Mouse (Mus musculus) heart, adult 18-20 months (tissue): ENCODE measurements around the gene Olfr744. TPM values are rescaled to one million over a fixed set of nuclear protein-coding genes. Genes with fewer than 3 reads are reported as not detected.
"Not testable (repeated sequence)": the region's sequence is repeated elsewhere in the genome, so short reads cannot be mapped to it uniquely, and the experiment has no call there.

Source experiments
- DNase-seq, 2 experiments: peaks; one replicate each; pipeline ENCODE4 v3.0.0; 2021 to 2022; ENCODE audit warnings: mixed read lengths in 1 of 2
- long read RNA-seq, 2 experiments: library from polyadenylated mRNA; stranded (forward); transcript quantifications; one replicate each; pipeline ENCODE4 v2.0.0; 2021
- total RNA-seq, 2 experiments: library from RNA; stranded (reverse); gene quantifications; 2 replicates each; pipeline ENCODE4 v1.2.3; 2021

Gene Olfr744
- total RNA-seq, result not detected
- long read RNA-seq, experiment 1, result 0 reads
- long read RNA-seq, experiment 2, result 0 reads

GRCm38 (mm10) chr14:50614579-50614978 is at the start of gene Olfr744:
Olfr744 (plus strand) TSS chr14:50614879.
- DNase-seq, result no peak

DNA sequence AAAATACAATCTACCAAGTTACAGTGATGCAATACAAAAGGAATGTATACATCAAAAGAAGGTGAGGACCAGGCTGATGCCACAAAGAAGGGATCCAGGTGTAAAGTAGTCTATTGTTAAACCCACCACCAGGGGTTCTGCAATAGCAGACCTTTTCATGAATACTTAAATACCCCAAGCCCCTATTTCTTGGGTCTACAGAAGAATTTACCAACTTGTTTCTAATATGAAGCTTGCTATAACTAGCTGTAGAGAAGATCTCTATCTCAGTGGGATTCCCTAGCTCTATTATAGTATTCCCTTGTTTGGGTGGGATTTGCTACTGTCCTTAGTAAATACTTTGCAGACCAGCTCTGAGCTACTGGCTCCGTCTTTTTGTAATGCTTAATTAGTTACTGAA is 41.6 kb upstream of the Olfr744 start:
- not testable (repeated sequence) for DNase-seq

DNA sequence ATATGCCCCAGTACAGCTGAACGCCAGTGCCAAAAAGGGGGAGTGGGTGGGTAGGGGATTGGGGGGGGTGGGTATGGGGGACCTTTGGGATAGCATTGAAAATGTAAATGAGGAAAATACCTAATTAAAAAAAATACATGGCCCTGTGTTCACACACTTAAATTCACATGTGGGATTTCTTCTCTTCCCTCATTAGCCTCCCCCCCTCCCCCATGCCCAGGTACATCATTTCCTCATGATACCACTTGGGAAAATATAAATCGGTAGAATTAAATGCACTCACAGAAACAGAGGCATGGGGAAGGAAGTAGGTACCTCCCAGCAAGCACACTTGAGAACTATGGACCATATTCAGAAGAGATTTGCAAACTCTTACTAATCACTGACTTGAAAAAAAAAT is 24.4 kb downstream of the Olfr744 start, which contains the start of gene Olfr745:
Gene Olfr745 (plus strand): TSS at position 301 of the 400 bp plus-strand sequence.
- no peak for DNase-seq

- DNase-seq, result no peak
Observed at GRCm38 (mm10) chr14:50646783-50647182, 32.1 kb downstream of the Olfr744 start, which contains the start of gene Olfr746. Olfr746 (plus strand) TSS chr14:50647083.

Other genes starting within 250 kb of the Olfr744 start
- not detected for gene Olfr736, start 233.7 kb upstream of the Olfr744 start, total RNA-seq
- not detected for gene Olfr738, start 207.3 kb upstream of the Olfr744 start, total RNA-seq
- not detected for gene Olfr739, start 196.3 kb upstream of the Olfr744 start, total RNA-seq
- not detected for gene Olfr740, start 169.3 kb upstream of the Olfr744 start, total RNA-seq
- not detected for gene Olfr741, start 142.1 kb upstream of the Olfr744 start, total RNA-seq
- gene Olfr742, start 111.3 kb upstream of the Olfr744 start, total RNA-seq, result not detected
- gene Olfr743, start 93.0 kb upstream of the Olfr744 start, total RNA-seq, result not detected
- gene Olfr745, start 24.5 kb downstream of the Olfr744 start, total RNA-seq, result not detected
- gene Olfr746, start 32.2 kb downstream of the Olfr744 start, total RNA-seq, result not detected
- not detected for gene Olfr747, start 78.3 kb downstream of the Olfr744 start, total RNA-seq
- not detected for gene Olfr748, start 92.5 kb downstream of the Olfr744 start, total RNA-seq
- not detected for gene Olfr749, start 130.2 kb downstream of the Olfr744 start, total RNA-seq
- 10 to 100 TPM; 11.1 to 13.5 TPM for gene Ttc5, start 170.6 kb downstream of the Olfr744 start, total RNA-seq
- not detected for gene Ccnb1ip1, start 192.9 kb downstream of the Olfr744 start, total RNA-seq
- gene Parp2, start 193.0 kb downstream of the Olfr744 start, total RNA-seq, result 10 to 100 TPM; 14.9 to 16.4 TPM